Mouse (Mus musculus) cerebellum, adult 2 months (tissue): ENCODE measurements around the gene Ttc30b.

Experiments
- CTCF ChIP-seq: fragments of 200-500 bp; IDR thresholded peaks from 2 replicates; pipeline ENCODE4 v1.5.1; 2011; ENCODE audit warnings: low read depth, mild to moderate bottlenecking, control low read depth, low read length, moderate library complexity, borderline replicate concordance; ENCODE audit not compliant: insufficient read depth
- POLR2A ChIP-seq: fragments of 200-500 bp; IDR thresholded peaks from 2 replicates; pipeline ENCODE4 v1.6.1; 2011; ENCODE audit warnings: low read length, control low read depth, borderline replicate concordance; ENCODE audit not compliant: insufficient read depth

- TF ChIP-seq POLR2A (no peak), CTCF (no peak)
Measured at GRCm38 (mm10) chr2:75901869-75902268, 36.5 kb downstream of the Ttc30b start.
